Mouse (Mus musculus): ENCODE results near the gene Tmem138. TPM values are rescaled to one million over a fixed set of nuclear protein-coding genes. Genes with fewer than 3 reads are reported as not detected.

Tmem138 gene
- total and polyA plus RNA-seq, 2 experiments: 1.7 to 3.3 TPM

DNA sequence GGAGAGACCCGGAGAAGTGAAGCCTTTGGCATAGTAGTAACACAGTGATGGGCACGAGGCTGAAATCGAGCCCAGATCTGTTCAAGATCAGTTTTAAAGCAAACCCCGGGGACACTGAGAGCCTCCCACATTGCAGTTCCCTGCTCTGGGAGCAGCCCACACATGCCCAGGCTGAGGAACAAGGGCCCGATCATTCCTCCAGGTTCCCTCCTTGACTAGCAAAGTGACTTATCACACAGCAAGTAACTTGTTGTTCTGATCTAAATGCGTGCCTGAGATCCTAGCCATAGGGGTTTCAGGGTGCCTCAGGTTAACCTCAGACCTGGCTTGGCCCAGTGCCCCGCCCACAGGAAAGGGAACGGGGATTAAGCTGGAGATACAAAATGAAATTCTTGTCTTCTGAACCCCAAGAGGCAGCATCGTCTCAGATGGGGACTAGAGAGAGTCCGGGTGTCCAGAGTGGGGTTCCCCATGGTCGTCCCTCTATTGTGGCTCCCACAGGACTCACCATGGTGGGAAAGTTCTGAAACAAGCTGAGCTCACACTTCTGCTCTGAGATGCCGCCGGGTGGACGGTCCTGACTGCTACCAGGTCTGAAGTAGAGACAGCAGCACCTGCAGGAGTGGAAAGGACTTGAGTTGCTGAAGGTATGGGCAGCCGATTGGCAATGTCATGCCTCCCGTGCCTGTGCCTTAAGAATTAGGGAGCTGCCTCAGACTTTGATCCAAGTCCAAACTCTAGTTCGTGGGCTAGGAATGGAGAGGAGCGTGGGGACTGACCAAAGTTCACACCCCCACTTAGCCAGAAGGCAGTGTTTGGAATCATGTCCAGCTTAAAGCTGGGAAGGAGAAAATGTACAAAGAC is 26.7 kb upstream of the Tmem138 start:
- peaks cover 31% of the 10 kb centered on the region for H3K36me3 ChIP-seq (ENCODE audit: control insufficient read depth, insufficient read depth, low read length)
- no peaks in the 10 kb centered on the region for H3K27me3 ChIP-seq (ENCODE audit: control insufficient read depth, insufficient read depth, low read length)
- WGBS: 27% methylated on average over 18 of the region's 18 CpGs
- peaks cover 26% of the 10 kb centered on the region; the same call in 1 of the 2 replicates for H3K79me2 ChIP-seq (ENCODE audit: control insufficient read depth, insufficient read depth, low read length)
- peak overlapping the region; percentile 48 for H3K4me3 ChIP-seq (ENCODE audit: insufficient read depth, low read depth, low read length)
- peak overlapping the region; percentile 85 for H3K27ac ChIP-seq (replicated peaks; ENCODE audit: insufficient read depth, low read depth, low read length)
- peak; percentile 97 for DNase-seq (ENCODE audit: extremely low read depth, low read depth, low spot score)
- peaks cover 20% of the 10 kb centered on the region for H3K4me1 ChIP-seq (ENCODE audit: control insufficient read depth, insufficient read depth, low read length)
- TF ChIP-seq POLR2A (IDR thresholded peaks at IDR 0.05; ENCODE audit: extremely low read depth, insufficient read depth, low read length): 0 out of 2 replicates have a peak, but pooled peaks have one; percentile 79
- TF ChIP-seq CTCF (IDR thresholded peaks at IDR 0.05; ENCODE audit: low read depth, low read length): no peak
- peak overlapping the region; percentile 74 for H3K9ac ChIP-seq (ENCODE audit: low read depth, low read length)

DNA sequence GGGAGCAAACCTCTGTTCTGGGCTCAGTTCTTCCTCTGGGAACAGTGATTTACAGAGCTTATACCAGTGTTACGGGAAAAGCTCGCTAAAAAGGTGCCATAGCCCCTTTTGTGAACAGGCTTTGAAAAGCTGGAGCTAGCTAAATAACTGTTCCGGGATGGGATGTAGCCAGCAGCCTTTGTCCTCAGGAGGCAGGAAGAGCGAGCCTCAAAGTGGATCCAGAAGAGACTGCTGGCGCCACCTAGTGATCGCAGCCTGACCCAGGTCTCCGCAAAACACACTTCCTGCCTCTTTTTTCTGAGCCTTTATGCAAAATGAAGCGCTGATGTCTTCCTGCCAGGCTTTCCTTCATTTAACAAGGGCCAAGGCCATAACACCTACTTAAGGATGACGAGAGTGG is 25.6 kb upstream of the Tmem138 start:
- peaks cover 21% of the 10 kb centered on the region; the same call in 1 of the 2 replicates for H3K79me2 ChIP-seq (ENCODE audit: control insufficient read depth, insufficient read depth, low read length)
- peak; percentile 84 for DNase-seq (ENCODE audit: extremely low read depth, low read depth, low spot score)
- under 1% methylated on average over 9 of the region's 9 CpGs for WGBS
- no peaks in the 10 kb centered on the region for H3K27me3 ChIP-seq (ENCODE audit: control insufficient read depth, insufficient read depth, low read length)
- H3K4me3 ChIP-seq (ENCODE audit: insufficient read depth, low read depth, low read length): peak overlapping the region; percentile 48
- peak overlapping the region; percentile 85 for H3K27ac ChIP-seq (replicated peaks; ENCODE audit: insufficient read depth, low read depth, low read length)
- peaks cover 27% of the 10 kb centered on the region for H3K4me1 ChIP-seq (ENCODE audit: control insufficient read depth, insufficient read depth, low read length)
- TF ChIP-seq CTCF (IDR thresholded peaks at IDR 0.05; ENCODE audit: low read depth, low read length) (peak; percentile 94), POLR2A (IDR thresholded peaks at IDR 0.05; ENCODE audit: extremely low read depth, insufficient read depth, low read length) (no peak)
- peaks cover 23% of the 10 kb centered on the region for H3K36me3 ChIP-seq (ENCODE audit: control insufficient read depth, insufficient read depth, low read length)
- peak overlapping the region; percentile 74 for H3K9ac ChIP-seq (ENCODE audit: low read depth, low read length)

- Histone ChIP-seq H3K36me3 (ENCODE audit: control insufficient read depth, insufficient read depth, low read length) (peaks cover 24% of the 10 kb centered on the region), H3K4me1 (ENCODE audit: control insufficient read depth, insufficient read depth, low read length) (peaks cover 27% of the 10 kb centered on the region), H3K79me2 (ENCODE audit: control insufficient read depth, insufficient read depth, low read length) (peaks cover 19% of the 10 kb centered on the region; the same call in 1 of the 2 replicates), H3K9ac (ENCODE audit: low read depth, low read length) (peak overlapping the region; percentile 61), H3K27me3 (ENCODE audit: control insufficient read depth, insufficient read depth, low read length) (no peaks in the 10 kb centered on the region), H3K27ac (replicated peaks; ENCODE audit: insufficient read depth, low read depth, low read length) (peak overlapping the region; percentile 57), H3K4me3 (ENCODE audit: insufficient read depth, low read depth, low read length) (peak overlapping the region; percentile 16)
- WGBS: under 1% methylated on average over 6 of the region's 6 CpGs
- DNase-seq (ENCODE audit: extremely low read depth, low read depth, low spot score): no peak
- TF ChIP-seq POLR2A (IDR thresholded peaks at IDR 0.05; ENCODE audit: extremely low read depth, insufficient read depth, low read length) (no peak), CTCF (IDR thresholded peaks at IDR 0.05; ENCODE audit: low read depth, low read length) (no peak)
These were observed 25.1 kb upstream of the Tmem138 start for GRCm38 (mm10) chr19:10602247-10602769.

DNA sequence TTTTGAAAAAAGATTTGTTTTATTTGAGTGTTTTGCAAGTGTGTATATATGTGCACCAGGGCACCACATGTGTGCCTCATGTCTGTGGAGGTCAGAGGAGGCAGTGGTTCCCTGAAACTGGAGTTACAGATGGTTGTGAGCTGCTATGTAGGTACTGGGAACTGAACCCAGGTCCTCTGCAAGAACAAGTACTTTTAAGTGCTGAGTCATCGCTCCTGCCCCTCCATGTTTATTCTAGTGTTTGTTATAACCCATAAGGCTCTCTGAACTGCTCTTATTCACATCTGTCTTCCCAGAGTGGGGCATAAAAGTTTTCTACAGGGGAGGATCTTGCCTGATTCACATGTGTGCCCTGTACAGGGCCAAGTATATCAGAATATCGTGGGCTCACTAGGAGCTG is 22.5 kb upstream of the Tmem138 start:
- TF ChIP-seq POLR2A (IDR thresholded peaks at IDR 0.05; ENCODE audit: extremely low read depth, insufficient read depth, low read length) (no peak), CTCF (IDR thresholded peaks at IDR 0.05; ENCODE audit: low read depth, low read length) (no peak)
- peaks cover 48% of the 10 kb centered on the region for H3K36me3 ChIP-seq (ENCODE audit: control insufficient read depth, insufficient read depth, low read length)
- no peak overlapping the region for H3K27ac ChIP-seq (replicated peaks; ENCODE audit: insufficient read depth, low read depth, low read length)
- 88% methylated on average over 2 of the region's 2 CpGs for WGBS
- DNase-seq (ENCODE audit: extremely low read depth, low read depth, low spot score): no peak
- peaks cover 40% of the 10 kb centered on the region for H3K4me1 ChIP-seq (ENCODE audit: control insufficient read depth, insufficient read depth, low read length)
- no peaks in the 10 kb centered on the region for H3K27me3 ChIP-seq (ENCODE audit: control insufficient read depth, insufficient read depth, low read length)
- H3K79me2 ChIP-seq (ENCODE audit: control insufficient read depth, insufficient read depth, low read length): peaks cover 9% of the 10 kb centered on the region; the same call in 1 of the 2 replicates
- no peak overlapping the region for H3K4me3 ChIP-seq (ENCODE audit: insufficient read depth, low read depth, low read length)
- no peak overlapping the region for H3K9ac ChIP-seq (ENCODE audit: low read depth, low read length)

DNA sequence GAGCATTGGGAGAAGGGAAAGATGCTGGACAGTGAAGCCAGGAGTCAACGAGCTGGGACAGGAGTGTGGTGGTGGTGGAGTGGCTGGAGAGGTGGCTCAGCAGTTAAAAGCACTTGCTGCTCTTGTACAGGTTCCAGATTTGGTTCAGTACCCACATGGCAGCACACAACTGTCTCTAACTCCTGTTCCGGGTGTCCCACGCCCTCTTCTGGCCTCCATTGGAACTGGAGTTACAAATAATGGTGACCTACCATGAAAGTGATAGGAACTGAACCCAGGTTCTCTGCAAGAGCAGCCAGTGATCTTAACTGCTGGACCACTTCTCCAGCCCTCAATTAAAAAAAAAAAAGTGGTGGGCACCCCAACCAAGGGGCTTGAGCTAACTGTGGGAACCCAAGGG is 21.0 kb upstream of the Tmem138 start:
- peaks cover 60% of the 10 kb centered on the region for H3K36me3 ChIP-seq (ENCODE audit: control insufficient read depth, insufficient read depth, low read length)
- peaks cover 50% of the 10 kb centered on the region for H3K4me1 ChIP-seq (ENCODE audit: control insufficient read depth, insufficient read depth, low read length)
- WGBS: 45% methylated on average over 3 of the region's 3 CpGs
- TF ChIP-seq CTCF (IDR thresholded peaks at IDR 0.05; ENCODE audit: low read depth, low read length) (peak; percentile 53; the same call in 1 of the 2 replicates), POLR2A (IDR thresholded peaks at IDR 0.05; ENCODE audit: extremely low read depth, insufficient read depth, low read length) (no peak)
- no peak overlapping the region for H3K4me3 ChIP-seq (ENCODE audit: insufficient read depth, low read depth, low read length)
- H3K9ac ChIP-seq (ENCODE audit: low read depth, low read length): no peak overlapping the region
- 0 out of 2 replicates have a peak, but pooled peaks cover 5% of the 10 kb centered on the region for H3K79me2 ChIP-seq (ENCODE audit: control insufficient read depth, insufficient read depth, low read length)
- no peak overlapping the region for H3K27ac ChIP-seq (replicated peaks; ENCODE audit: insufficient read depth, low read depth, low read length)
- DNase-seq (ENCODE audit: extremely low read depth, low read depth, low spot score): peak; percentile 36
- no peaks in the 10 kb centered on the region for H3K27me3 ChIP-seq (ENCODE audit: control insufficient read depth, insufficient read depth, low read length)
